ENCODE assay signal across 13 mouse cellular contexts in the genomic region with DNA sequence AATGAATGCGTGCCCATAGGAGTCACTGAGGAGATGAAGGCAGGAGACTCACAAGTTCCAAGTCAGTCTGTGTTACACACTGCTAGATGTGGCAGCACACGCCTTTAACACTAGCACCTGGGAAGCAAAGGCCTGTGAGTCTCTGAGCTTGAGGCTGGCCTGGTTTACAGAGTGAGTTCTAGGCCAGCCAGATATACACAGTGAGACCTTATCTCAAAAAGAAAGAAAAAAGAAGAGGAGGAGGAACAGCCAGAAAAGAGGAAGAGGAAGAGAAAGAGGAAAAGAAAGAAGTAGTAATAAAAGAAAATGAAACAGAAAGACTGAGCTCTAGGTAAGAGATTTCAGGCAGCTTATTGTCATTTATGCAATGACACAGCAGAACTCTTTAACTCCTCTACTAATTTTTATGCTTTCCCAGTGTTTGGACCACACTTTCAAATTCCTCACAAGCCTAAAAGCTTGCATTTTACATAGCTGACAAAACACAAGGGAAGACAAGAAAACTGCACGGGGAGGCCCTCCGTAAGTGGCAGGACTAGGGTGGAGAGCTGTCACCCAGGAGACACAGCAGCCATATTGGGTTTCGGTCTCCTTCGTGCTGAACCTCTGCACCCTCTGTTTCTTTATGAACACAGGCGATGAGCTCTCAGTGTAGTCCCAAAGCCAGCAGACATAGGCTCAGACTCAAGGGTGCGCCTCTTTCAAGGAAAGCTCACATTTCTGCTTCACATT.
"Had no signal": no experiment of that assay in that cellular context is flagged by ENCODE, and none has a peak within 500 bp of the region (broad histone marks: within the 10 kb centered on the region; RNA-seq: fewer than 3 reads in every experiment).

No protein-coding gene starts in this region.

- H3K9ac ChIP-seq: liver, embryonic 13.5 days; midbrain, embryonic 15.5 days; neural tube, embryonic 12.5 days had no signal

- H3K27ac ChIP-seq: kidney, postnatal 0 days; limb, embryonic 13.5 days; liver, embryonic 13.5 days; midbrain, embryonic 15.5 days; neural tube, embryonic 12.5 days had no signal

- H3K4me3 ChIP-seq: limb, embryonic 13.5 days; liver, embryonic 13.5 days; midbrain, embryonic 15.5 days; neural tube, embryonic 12.5 days had no signal

- DNase-seq: kidney, adult 9 months; kidney, postnatal 36 days; left cerebral cortex, postnatal 4 days; liver, embryonic 13.5 days; lung, adult 18-20 months; thymus, adult 2 months; thymus, postnatal 25 days had no signal

- H3K27me3 ChIP-seq: limb, embryonic 13.5 days; liver, embryonic 13.5 days; midbrain, embryonic 15.5 days; neural tube, embryonic 12.5 days had no signal

- H3K4me2 ChIP-seq: limb, embryonic 13.5 days; liver, embryonic 13.5 days; midbrain, embryonic 11.5 days; midbrain, embryonic 15.5 days; neural tube, embryonic 12.5 days had no signal

- ATAC-seq: intestine, postnatal 0 days; midbrain, embryonic 15.5 days had no signal
